Mouse (Mus musculus) hindbrain, embryonic 11.5 days (tissue): ENCODE data around the gene Gm20388. TPM values are rescaled to one million over a fixed set of nuclear protein-coding genes. Genes with fewer than 3 reads are reported as not detected.

ENCODE experiments used
- ATAC-seq: fragments of 200-750 bp; cut with Nextera tagmentation; 2 replicates; pipeline ENCODE4 v1.8.0; 2017; ENCODE audit warnings: mild to moderate bottlenecking, moderate TSS enrichment, moderate library complexity; ENCODE audit not compliant: low FRiP score
- DNase-seq: peaks from one replicate; pipeline ENCODE4 v3.0.0-alpha.2; 2015; ENCODE audit warnings: low spot score
- H3K27ac ChIP-seq: fragments of 300-500 bp; sonication (generic); 2 replicates; pipeline ENCODE4 v1.5.1; 2014; ENCODE audit warnings: mild to moderate bottlenecking, low read depth, low read length
- H3K27me3 ChIP-seq: fragments of 300-500 bp; sonication (generic); 2 replicates; pipeline ENCODE4 v1.6.1; 2014; ENCODE audit warnings: mild to moderate bottlenecking, low read length, moderate library complexity, mixed read lengths; ENCODE audit not compliant: control insufficient read depth, insufficient read depth
- H3K36me3 ChIP-seq: fragments of 300-500 bp; sonication (generic); 2 replicates; pipeline ENCODE4 v1.6.1; 2014; ENCODE audit warnings: mild to moderate bottlenecking, low read length, moderate library complexity, mixed read lengths; ENCODE audit not compliant: control insufficient read depth, insufficient read depth
- H3K4me1 ChIP-seq: fragments of 300-500 bp; sonication (generic); replicated peaks from 2 replicates; pipeline ENCODE4 v1.6.1; 2014; ENCODE audit warnings: low read length, mixed read lengths; ENCODE audit not compliant: control insufficient read depth, insufficient read depth
- H3K4me2 ChIP-seq: fragments of 300-500 bp; sonication (generic); replicated peaks from 2 replicates; pipeline ENCODE4 v1.6.1; 2014; ENCODE audit warnings: mild to moderate bottlenecking, low read depth, low read length
- H3K4me3 ChIP-seq: fragments of 300-500 bp; sonication (generic); 2 replicates; pipeline ENCODE4 v1.5.1; 2014; ENCODE audit warnings: low read depth, low read length
- H3K9ac ChIP-seq: fragments of 300-500 bp; sonication (generic); 2 replicates; pipeline ENCODE4 v1.6.1; 2014; ENCODE audit warnings: low read depth, low read length
- H3K9me3 ChIP-seq: fragments of 300-500 bp; sonication (generic); 2 replicates; pipeline ENCODE4 v1.6.1; 2016; ENCODE audit warnings: low read length; ENCODE audit not compliant: control insufficient read depth
- WGBS: fragments of 180-500 bp; shearing (Covaris S2); extraction: QIAGEN DNeasy Blood & Tissue Kit; methylation state at CpG from one replicate; pipeline ENCODE4 v1.1.7; 2014; 5-methylcytosine and 5-hydroxymethylcytosine counted together
- polyA plus RNA-seq: library from polyadenylated mRNA; unstranded; fragments of >200 nt; fragmentation: Nextera tagmentation; extraction: Ambion mirVana; gene quantifications from 2 replicates; pipeline ENCODE4 v1.2.1, GENCODE M21; 2014

The Gm20388 gene
- polyA plus RNA-seq, 1 experiment from 2014 or later, result 11.8 TPM

DNA sequence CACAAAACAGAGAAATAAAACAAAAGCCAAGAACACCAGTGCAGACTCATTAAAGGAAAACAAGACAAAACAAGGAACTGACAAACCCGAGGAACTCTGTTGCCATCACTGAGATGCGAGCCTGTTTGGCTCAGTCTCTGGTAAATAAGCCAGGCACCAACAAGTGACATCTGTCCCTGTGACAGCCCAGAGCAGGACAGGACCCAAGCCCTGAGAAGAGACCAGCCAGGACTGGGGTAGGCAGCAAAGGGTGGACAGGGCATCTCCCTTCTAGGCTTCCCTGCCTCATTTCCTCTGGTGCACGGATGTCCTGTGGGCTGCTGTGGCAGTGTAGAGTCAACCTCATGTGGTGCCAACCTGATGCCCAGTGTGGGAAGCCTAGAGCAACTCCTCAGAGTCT is 2752.5 kb downstream of the Gm20388 start:
- H3K4me1 ChIP-seq, result 0 out of 2 replicates have a peak, but pooled peaks cover 2% of the 10 kb centered on the region
- 86% methylated on average over 3 of the region's 3 CpGs for WGBS
- no peak for DNase-seq
- H3K9ac ChIP-seq, result no peak overlapping the region
- H3K4me2 ChIP-seq, result no peak overlapping the region
- H3K36me3 ChIP-seq, result no peaks in the 10 kb centered on the region
- no peaks in the 10 kb centered on the region for H3K27me3 ChIP-seq
- H3K9me3 ChIP-seq, result no peaks in the 10 kb centered on the region
- ATAC-seq, result no peak
- H3K27ac ChIP-seq, result no peak overlapping the region
- no peak overlapping the region for H3K4me3 ChIP-seq

DNA sequence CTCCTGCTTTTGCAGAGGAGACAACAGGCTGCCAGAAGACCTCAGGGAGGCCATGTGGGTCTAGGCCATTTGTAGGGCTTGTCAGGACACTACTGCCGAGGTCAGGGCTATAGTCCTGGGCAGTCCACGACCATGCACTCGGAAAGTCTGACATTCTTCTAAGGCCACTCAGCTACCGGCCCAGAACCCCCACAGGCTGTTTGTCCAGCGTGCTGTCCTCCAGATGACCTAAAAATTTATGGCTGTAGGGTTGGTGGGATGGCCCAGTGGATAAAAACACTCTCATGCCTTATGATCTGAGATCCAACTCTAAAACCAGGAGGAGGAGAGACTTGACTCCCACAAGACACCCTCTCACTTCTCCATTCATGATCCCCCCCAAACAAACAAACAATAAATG is 2753.0 kb downstream of the Gm20388 start:
- Histone ChIP-seq H3K36me3 (no peaks in the 10 kb centered on the region), H3K4me1 (0 out of 2 replicates have a peak, but pooled peaks cover 2% of the 10 kb centered on the region), H3K27ac (no peak overlapping the region), H3K4me3 (no peak overlapping the region), H3K9ac (no peak overlapping the region), H3K27me3 (no peaks in the 10 kb centered on the region), H3K4me2 (no peak overlapping the region), H3K9me3 (no peaks in the 10 kb centered on the region)
- DNase-seq, result no peak
- ATAC-seq, result no peak
- 85% methylated on average over 5 of the region's 5 CpGs for WGBS

DNA sequence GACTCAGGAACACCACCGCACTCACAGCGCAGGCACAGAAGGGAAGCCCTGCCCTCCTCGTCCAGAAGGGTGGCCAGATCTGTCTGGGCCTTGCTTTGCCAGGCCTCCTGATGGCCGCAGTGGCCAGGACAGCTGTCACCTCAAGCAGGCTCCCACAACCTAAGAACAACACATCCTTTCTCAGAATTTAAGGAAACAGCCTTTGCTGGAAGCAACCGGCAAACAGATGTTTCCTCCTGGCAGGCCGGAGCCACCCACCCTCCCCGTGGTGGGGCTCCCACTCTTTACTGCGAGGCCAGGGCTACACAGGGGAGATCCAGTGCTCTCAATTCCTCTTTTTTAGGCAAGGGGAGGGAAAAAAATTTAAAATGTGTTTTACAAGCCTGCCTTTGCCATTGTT is 2754.6 kb downstream of the Gm20388 start:
- WGBS, result 51% methylated on average over 8 of the region's 8 CpGs
- Histone ChIP-seq H3K4me1 (0 out of 2 replicates have a peak, but pooled peaks cover 2% of the 10 kb centered on the region), H3K4me2 (no peak overlapping the region), H3K27me3 (no peaks in the 10 kb centered on the region), H3K27ac (no peak overlapping the region), H3K36me3 (no peaks in the 10 kb centered on the region), H3K9me3 (no peaks in the 10 kb centered on the region), H3K9ac (no peak overlapping the region), H3K4me3 (no peak overlapping the region)
- no peak for DNase-seq
- no peak for ATAC-seq

DNA sequence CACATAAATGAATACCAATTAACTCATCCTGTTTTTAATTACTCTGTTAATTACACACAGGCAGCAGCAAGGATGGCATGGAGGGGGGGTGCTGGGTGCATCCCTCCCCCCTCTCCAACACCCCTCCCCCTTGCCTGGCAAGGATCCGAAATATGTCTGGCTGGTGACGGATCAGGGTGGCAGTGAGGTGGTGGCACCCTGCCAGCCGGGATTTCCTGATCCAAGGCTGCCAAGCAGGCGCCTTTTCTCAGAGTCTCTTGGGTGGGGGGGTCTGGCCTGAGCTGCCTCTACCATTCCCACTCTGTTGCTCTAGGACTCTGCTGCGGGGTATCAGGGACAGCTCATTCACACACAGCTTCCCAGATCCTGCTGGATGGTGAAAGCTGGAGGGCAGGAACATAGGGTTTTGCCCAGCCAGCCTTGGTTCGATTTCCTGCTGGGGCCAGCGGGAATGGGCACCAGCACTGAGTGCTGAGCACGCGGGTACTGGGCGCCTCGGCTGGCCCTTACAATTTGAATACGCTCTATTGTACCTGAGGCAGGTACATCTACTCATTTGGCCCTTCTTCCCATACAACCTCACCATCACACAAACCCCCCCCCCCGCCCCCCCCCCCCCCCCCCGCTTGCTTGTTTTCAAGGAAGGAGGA is 2755.2 kb downstream of the Gm20388 start:
- Histone ChIP-seq H3K27ac (no peak overlapping the region), H3K9ac (no peak overlapping the region), H3K4me1 (0 out of 2 replicates have a peak, but pooled peaks cover 2% of the 10 kb centered on the region), H3K36me3 (no peaks in the 10 kb centered on the region), H3K9me3 (no peaks in the 10 kb centered on the region), H3K27me3 (no peaks in the 10 kb centered on the region; the same call in 1 of the 2 replicates), H3K4me2 (no peak overlapping the region), H3K4me3 (no peak overlapping the region)
- ATAC-seq, result no peak
- 68% methylated on average over 14 of the region's 14 CpGs for WGBS
- DNase-seq, result no peak

DNA sequence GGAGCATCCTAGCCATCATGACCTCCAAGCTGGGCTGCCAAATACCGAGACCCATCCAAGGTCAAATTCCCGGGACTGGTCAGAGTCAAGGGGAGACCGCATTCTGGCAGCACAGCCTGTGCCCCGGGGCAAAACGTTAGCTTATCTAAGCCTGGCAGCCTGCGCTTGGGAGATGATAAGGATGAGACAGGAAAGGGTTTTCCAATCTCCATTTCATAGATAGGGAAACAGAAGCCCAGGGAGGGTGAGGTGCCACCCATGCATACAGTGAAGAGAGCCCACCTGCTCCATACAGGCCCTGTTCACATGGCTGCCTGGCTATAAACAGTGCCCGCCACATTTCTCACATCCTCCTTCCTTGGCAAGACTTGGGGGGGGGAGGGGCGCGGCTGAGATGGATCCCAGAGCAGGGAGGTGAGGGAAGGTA is 2755.7 kb downstream of the Gm20388 start:
- ATAC-seq, result no peak
- Histone ChIP-seq H3K9ac (no peak overlapping the region), H3K4me3 (no peak overlapping the region), H3K4me1 (0 out of 2 replicates have a peak, but pooled peaks cover 2% of the 10 kb centered on the region), H3K27ac (no peak overlapping the region), H3K9me3 (no peaks in the 10 kb centered on the region), H3K36me3 (no peaks in the 10 kb centered on the region), H3K4me2 (no peak overlapping the region), H3K27me3 (no peaks in the 10 kb centered on the region; the same call in 1 of the 2 replicates)
- 61% methylated on average over 9 of the region's 9 CpGs for WGBS
- DNase-seq, result no peak

DNA sequence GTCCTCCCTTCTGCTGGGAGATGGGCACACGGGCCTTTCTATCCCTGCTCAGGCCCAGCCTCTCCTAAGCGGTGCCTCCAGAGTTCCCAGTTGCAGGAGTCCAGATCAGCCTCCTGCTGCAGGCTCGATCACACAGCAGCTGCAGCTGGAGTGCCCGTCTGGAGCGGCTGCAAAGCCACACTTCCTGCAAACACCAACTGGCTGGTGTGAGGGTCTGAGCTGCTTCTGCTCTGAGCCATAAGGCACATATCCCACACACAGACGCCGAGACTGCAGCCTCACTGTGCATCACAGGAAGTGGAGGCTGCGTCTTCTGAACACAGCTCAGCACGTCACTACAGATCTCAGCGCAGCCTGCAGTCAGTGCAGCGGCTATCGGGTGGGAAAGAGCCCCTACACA is 2756.2 kb downstream of the Gm20388 start:
- Histone ChIP-seq H3K27me3 (peaks cover under 1% of the 10 kb centered on the region), H3K9ac (no peak overlapping the region), H3K9me3 (no peaks in the 10 kb centered on the region), H3K27ac (peak overlapping the region; percentile 3; the same call in 1 of the 2 replicates), H3K36me3 (no peaks in the 10 kb centered on the region), H3K4me2 (no peak overlapping the region), H3K4me1 (0 out of 2 replicates have a peak, but pooled peaks cover 2% of the 10 kb centered on the region), H3K4me3 (no peak overlapping the region)
- DNase-seq (no peak), ATAC-seq (no peak)
- WGBS, result 56% methylated on average over 12 of the region's 12 CpGs

DNA sequence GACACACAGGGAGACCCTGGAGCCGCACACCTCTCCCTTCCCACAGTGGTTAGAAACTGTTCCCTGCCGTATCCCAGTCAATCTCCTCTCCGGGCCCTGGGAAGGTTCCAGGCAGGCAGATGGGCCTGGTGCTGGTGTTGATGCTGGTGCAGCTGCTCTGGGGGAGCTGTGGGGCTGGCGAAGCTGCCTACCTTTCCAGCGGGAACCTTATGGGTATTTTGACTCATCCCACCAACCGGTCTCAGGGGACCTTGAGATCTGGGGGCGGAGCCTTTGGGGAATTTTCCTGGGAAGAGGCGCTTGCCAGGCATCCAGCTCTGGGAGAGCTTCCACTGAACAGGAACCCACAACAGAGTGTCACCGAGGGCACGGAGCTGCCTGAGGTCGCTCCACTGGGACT is 2757.2 kb downstream of the Gm20388 start:
- no peak overlapping the region for H3K9ac ChIP-seq
- 0 out of 2 replicates have a peak, but pooled peaks cover 2% of the 10 kb centered on the region for H3K4me1 ChIP-seq
- no peak for ATAC-seq
- H3K4me2 ChIP-seq, result no peak overlapping the region
- DNase-seq, result no peak
- H3K4me3 ChIP-seq, result no peak overlapping the region
- no peaks in the 10 kb centered on the region for H3K9me3 ChIP-seq
- H3K36me3 ChIP-seq, result no peaks in the 10 kb centered on the region
- WGBS, result 81% methylated on average over 11 of the region's 11 CpGs
- peaks cover 4% of the 10 kb centered on the region for H3K27me3 ChIP-seq
- H3K27ac ChIP-seq, result no peak overlapping the region

DNA sequence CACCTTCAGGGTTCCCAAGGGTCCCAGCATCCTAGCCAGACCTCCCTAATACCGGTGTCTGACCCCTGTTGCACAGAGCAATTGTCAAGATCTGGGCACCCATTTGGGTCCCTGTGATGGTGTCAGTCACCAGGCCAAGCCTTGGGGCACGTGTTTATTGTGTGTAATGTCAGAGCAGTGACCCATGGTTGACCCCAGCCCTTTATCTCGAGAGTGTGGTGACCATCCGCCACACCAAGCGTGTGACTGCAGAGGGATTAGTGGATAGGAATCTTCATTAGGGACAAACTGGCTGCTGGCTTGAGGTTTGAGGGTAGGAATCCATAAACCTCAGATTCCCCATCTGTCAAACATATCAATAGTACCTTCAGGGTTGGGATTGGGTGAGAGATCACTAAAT is 2758.7 kb downstream of the Gm20388 start:
- H3K27ac ChIP-seq, result no peak overlapping the region
- H3K4me2 ChIP-seq, result no peak overlapping the region
- no peak overlapping the region for H3K4me3 ChIP-seq
- 0 out of 2 replicates have a peak, but pooled peaks cover 2% of the 10 kb centered on the region for H3K4me1 ChIP-seq
- DNase-seq, result no peak
- H3K9ac ChIP-seq, result no peak overlapping the region
- WGBS, result 13% methylated on average over 5 of the region's 5 CpGs
- ATAC-seq, result no peak
- H3K27me3 ChIP-seq, result peaks cover 7% of the 10 kb centered on the region
- no peaks in the 10 kb centered on the region for H3K9me3 ChIP-seq
- H3K36me3 ChIP-seq, result no peaks in the 10 kb centered on the region

DNA sequence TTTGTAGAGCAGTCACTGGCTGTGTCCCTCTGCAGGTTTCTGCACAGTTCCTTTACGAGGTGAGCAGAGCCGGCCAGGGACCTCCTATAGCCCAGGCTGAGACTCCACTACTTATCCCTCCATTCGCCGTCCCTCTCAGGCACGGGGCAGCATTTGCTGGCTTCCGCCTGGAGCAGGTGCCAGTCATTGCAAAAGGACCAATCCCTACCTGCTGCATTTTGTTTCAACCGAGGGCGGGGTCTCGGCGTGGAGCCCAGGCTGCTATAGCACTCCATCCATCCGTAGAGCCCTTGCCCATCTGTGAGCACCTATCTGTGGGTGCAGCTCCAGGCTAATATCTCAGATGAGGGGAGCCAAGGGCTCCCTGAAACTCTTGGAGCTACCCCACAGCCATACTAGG is 2759.4 kb downstream of the Gm20388 start:
- Histone ChIP-seq H3K4me3 (no peak overlapping the region), H3K9me3 (no peaks in the 10 kb centered on the region), H3K27ac (no peak overlapping the region), H3K36me3 (no peaks in the 10 kb centered on the region), H3K4me2 (no peak overlapping the region), H3K27me3 (peaks cover 7% of the 10 kb centered on the region), H3K4me1 (0 out of 2 replicates have a peak, but pooled peaks cover 2% of the 10 kb centered on the region), H3K9ac (no peak overlapping the region)
- no peak for DNase-seq
- 17% methylated on average over 11 of the region's 11 CpGs for WGBS
- ATAC-seq, result no peak
